Mouse (Mus musculus) lung, postnatal 0 days (tissue): ENCODE results near the gene Golph3l.

Experiments
- CTCF ChIP-seq: IDR thresholded peaks from 2 replicates; pipeline ENCODE4 v1.5.1; 2016; ENCODE audit warnings: antibody characterized with exemption, mild to moderate bottlenecking
- EP300 ChIP-seq: IDR thresholded peaks from 2 replicates; pipeline ENCODE4 v1.6.1; 2016; ENCODE audit warnings: antibody characterized with exemption, mild to moderate bottlenecking, control low read depth

- TF ChIP-seq CTCF: no peak
- no peak for TF ChIP-seq EP300
Observed at GRCm38 (mm10) chr3:95657711-95658110, 69.0 kb downstream of the Golph3l start.
